Mouse (Mus musculus) lung, postnatal 0 days (tissue): ENCODE results near the gene Ubr2. TPM values are rescaled to one million over a fixed set of nuclear protein-coding genes. Genes with fewer than 3 reads are reported as not detected.

Experiments
- ATAC-seq: fragments of 200-750 bp; cut with Nextera tagmentation; 2 replicates; pipeline ENCODE4 v1.8.0; 2017; ENCODE audit warnings: moderate library complexity
- DNase-seq: peaks from one replicate; pipeline ENCODE4 v3.0.0-alpha.2; 2016; ENCODE audit warnings: low spot score
- H3K27ac ChIP-seq: fragments of 300-500 bp; sonication (generic); 2 replicates; pipeline ENCODE4 v1.5.1; 2014; ENCODE audit warnings: antibody characterized with exemption, mild to moderate bottlenecking, low read length, mixed read lengths
- H3K27me3 ChIP-seq: fragments of 300-500 bp; sonication (generic); replicated peaks from 2 replicates; pipeline ENCODE4 v1.6.1; 2014; ENCODE audit warnings: low read length, mixed read lengths; ENCODE audit not compliant: insufficient read depth
- H3K36me3 ChIP-seq: fragments of 300-500 bp; sonication (generic); 2 replicates; pipeline ENCODE4 v1.6.1; 2014; ENCODE audit warnings: low read length, mixed read lengths; ENCODE audit not compliant: insufficient read depth
- H3K4me1 ChIP-seq: fragments of 300-500 bp; sonication (generic); 2 replicates; pipeline ENCODE4 v1.6.1; 2014; ENCODE audit warnings: antibody characterized with exemption, low read depth, low read length, mixed read lengths; ENCODE audit not compliant: insufficient read depth
- H3K4me2 ChIP-seq: fragments of 300-500 bp; sonication (generic); replicated peaks from 2 replicates; pipeline ENCODE4 v1.6.1; 2014; ENCODE audit warnings: low read depth, mild to moderate bottlenecking, low read length, moderate library complexity, mixed read lengths
- H3K4me3 ChIP-seq: fragments of 300-500 bp; sonication (generic); 2 replicates; pipeline ENCODE4 v1.5.1; 2014; ENCODE audit warnings: low read depth, low read length
- H3K9ac ChIP-seq: fragments of 300-500 bp; sonication (generic); replicated peaks from 2 replicates; pipeline ENCODE4 v1.6.1; 2014; ENCODE audit warnings: low read depth, mild to moderate bottlenecking
- H3K9me3 ChIP-seq: fragments of 300-500 bp; sonication (generic); 2 replicates; pipeline ENCODE4 v1.6.1; 2016; ENCODE audit warnings: low read length, mixed read lengths
- CTCF ChIP-seq: IDR thresholded peaks from 2 replicates; pipeline ENCODE4 v1.5.1; 2016; ENCODE audit warnings: antibody characterized with exemption, mild to moderate bottlenecking
- EP300 ChIP-seq: IDR thresholded peaks from 2 replicates; pipeline ENCODE4 v1.6.1; 2016; ENCODE audit warnings: antibody characterized with exemption, mild to moderate bottlenecking, control low read depth
- WGBS: fragments of 180-500 bp; shearing (Covaris S2); extraction: QIAGEN DNeasy Blood & Tissue Kit; methylation state at CpG from one replicate; pipeline ENCODE4 v1.1.7; 2014; 5-methylcytosine and 5-hydroxymethylcytosine counted together
- polyA plus RNA-seq: library from polyadenylated mRNA; unstranded; fragments of >200 nt; fragmentation: Nextera tagmentation; extraction: Ambion mirVana; gene quantifications from 2 replicates; pipeline ENCODE4 v1.2.1, GENCODE M21; 2015

The Ubr2 gene
- polyA plus RNA-seq, 1 experiment from 2014 or later, result 11.8 TPM

GRCm38 (mm10) chr17:47050678-47051077 is 40.3 kb upstream of the Ubr2 start:
- 95% methylated on average over 3 of the region's 3 CpGs for WGBS
- no peak overlapping the region for H3K27ac ChIP-seq
- H3K4me3 ChIP-seq, result no peak overlapping the region
- no peaks in the 10 kb centered on the region for H3K9me3 ChIP-seq
- H3K4me1 ChIP-seq, result no peaks in the 10 kb centered on the region
- no peak overlapping the region for H3K9ac ChIP-seq
- DNase-seq (no peak), ATAC-seq (no peak)
- TF ChIP-seq CTCF, result no peak
- no peak for TF ChIP-seq EP300
- no peak overlapping the region for H3K4me2 ChIP-seq
- no peaks in the 10 kb centered on the region for H3K27me3 ChIP-seq
- no peaks in the 10 kb centered on the region for H3K36me3 ChIP-seq

- TF ChIP-seq CTCF, result no peak
- TF ChIP-seq EP300, result no peak
- Histone ChIP-seq H3K36me3 (no peaks in the 10 kb centered on the region), H3K27me3 (no peaks in the 10 kb centered on the region), H3K9me3 (no peaks in the 10 kb centered on the region), H3K4me3 (no peak overlapping the region), H3K4me1 (peaks cover 9% of the 10 kb centered on the region; the same call in 1 of the 2 replicates), H3K9ac (no peak overlapping the region), H3K27ac (no peak overlapping the region), H3K4me2 (no peak overlapping the region)
- ATAC-seq (no peak), DNase-seq (no peak)
- 94% methylated on average over 14 of the region's 14 CpGs for WGBS
Observed at GRCm38 (mm10) chr17:47042866-47043265, 32.5 kb upstream of the Ubr2 start.

- peak; percentile 88 for ATAC-seq
- Histone ChIP-seq H3K36me3 (no peaks in the 10 kb centered on the region), H3K4me2 (peak overlapping the region; percentile 45), H3K4me3 (peak overlapping the region; percentile 19), H3K4me1 (peaks cover 9% of the 10 kb centered on the region; the same call in 1 of the 2 replicates), H3K9ac (no peak overlapping the region), H3K9me3 (no peaks in the 10 kb centered on the region), H3K27me3 (no peaks in the 10 kb centered on the region), H3K27ac (no peak overlapping the region)
- no peak for TF ChIP-seq EP300
- TF ChIP-seq CTCF, result peak; percentile 99
- WGBS, result 12% methylated on average over 18 of the region's 18 CpGs
- peak; percentile 90 for DNase-seq
Observed at GRCm38 (mm10) chr17:47038844-47039803, 28.8 kb upstream of the Ubr2 start.

- TF ChIP-seq EP300 (no peak), CTCF (no peak)
- no peak overlapping the region for H3K4me3 ChIP-seq
- H3K4me2 ChIP-seq, result no peak overlapping the region
- H3K9me3 ChIP-seq, result no peaks in the 10 kb centered on the region
- H3K27ac ChIP-seq, result no peak overlapping the region
- no peaks in the 10 kb centered on the region for H3K36me3 ChIP-seq
- ATAC-seq (no peak), DNase-seq (no peak)
- no peak overlapping the region for H3K9ac ChIP-seq
- peaks cover 5% of the 10 kb centered on the region; the same call in 1 of the 2 replicates for H3K4me1 ChIP-seq
- no peaks in the 10 kb centered on the region for H3K27me3 ChIP-seq
Observed at GRCm38 (mm10) chr17:47034536-47034935, 24.2 kb upstream of the Ubr2 start.

GRCm38 (mm10) chr17:47033643-47034042 is 23.3 kb upstream of the Ubr2 start:
- peak; percentile 64 for DNase-seq
- TF ChIP-seq EP300 (no peak), CTCF (peak; percentile 84)
- Histone ChIP-seq H3K4me1 (no peaks in the 10 kb centered on the region), H3K36me3 (no peaks in the 10 kb centered on the region), H3K9ac (no peak overlapping the region), H3K27ac (no peak overlapping the region), H3K4me3 (no peak overlapping the region), H3K9me3 (no peaks in the 10 kb centered on the region), H3K4me2 (no peak overlapping the region), H3K27me3 (no peaks in the 10 kb centered on the region)
- ATAC-seq, result no peak
- 4% methylated on average over 4 of the region's 4 CpGs for WGBS

- DNase-seq (no peak), ATAC-seq (no peak)
- no peak overlapping the region for H3K4me2 ChIP-seq
- 76% methylated on average over 1 of the region's 1 CpGs for WGBS
- H3K27me3 ChIP-seq, result no peaks in the 10 kb centered on the region
- H3K27ac ChIP-seq, result no peak overlapping the region
- TF ChIP-seq EP300 (no peak), CTCF (no peak)
- no peaks in the 10 kb centered on the region for H3K9me3 ChIP-seq
- H3K36me3 ChIP-seq, result no peaks in the 10 kb centered on the region
- no peak overlapping the region for H3K4me3 ChIP-seq
- no peaks in the 10 kb centered on the region for H3K4me1 ChIP-seq
- H3K9ac ChIP-seq, result no peak overlapping the region
Observed at GRCm38 (mm10) chr17:47024805-47025204, 14.4 kb upstream of the Ubr2 start.
